7 mouse cellular contexts compared by ENCODE assay signal in genomic region chr4:135964426-135964825, GRCm38 (mm10). TPM values are rescaled to one million over a fixed set of nuclear protein-coding genes. Genes with fewer than 3 reads are reported as not detected.
DNase-seq lines count a peak whose midpoint lies in the region; ATAC-seq and TF ChIP-seq lines count a peak whose summit lies in the region.

No protein-coding gene starts in this region.

- H3K4me3 ChIP-seq in ES-E14 (ENCODE audit: insufficient read depth in 1 of 2, low read depth in 1 of 2, low read length in 2 of 2, poor library complexity in 1 of 2, severe bottlenecking in 1 of 2), result peak overlapping the region; percentile 84 to 100
- H3K4me3 ChIP-seq in hindbrain, embryonic 14.5 days (replicated peaks; ENCODE audit: low read length), result peak overlapping the region; percentile 72
- H3K4me3 ChIP-seq in limb, embryonic 12.5 days (replicated peaks), result peak overlapping the region; percentile 58
- peak overlapping the region; percentile 72 for H3K4me3 ChIP-seq in midbrain, embryonic 11.5 days (ENCODE audit: low read depth, low read length)
- H3K4me3 ChIP-seq in stomach, embryonic 15.5 days (replicated peaks), result peak overlapping the region; percentile 75

- no peaks in the 10 kb centered on the region for H3K27me3 ChIP-seq in hindbrain, embryonic 14.5 days (ENCODE audit: control insufficient read depth, insufficient read depth, low read length)
- H3K27me3 ChIP-seq in limb, embryonic 12.5 days, result no peaks in the 10 kb centered on the region
- no peaks in the 10 kb centered on the region; the same call in 1 of the 2 replicates for H3K27me3 ChIP-seq in midbrain, embryonic 11.5 days (ENCODE audit: control insufficient read depth, insufficient read depth, low read length)
- H3K27me3 ChIP-seq in stomach, embryonic 15.5 days (replicated peaks), result no peaks in the 10 kb centered on the region

- no peak for DNase-seq in ES-E14 (ENCODE audit: low read depth, low spot score)
- peak; percentile 68 for DNase-seq in adrenal gland, postnatal 25 days
- peak; percentile 75 for DNase-seq in fibroblast of lung, adult 2 months (ENCODE audit: low read depth)
- DNase-seq in hindbrain, embryonic 14.5 days (ENCODE audit: low spot score), result no peak
- DNase-seq in midbrain, embryonic 11.5 days (ENCODE audit: low spot score, missing footprints), result no peak

- no peak overlapping the region for H3K27ac ChIP-seq in ES-E14 (ENCODE audit: insufficient read depth, low read depth, low read length, poor library complexity, severe bottlenecking)
- peak overlapping the region; percentile 94; the same call in 1 of the 2 replicates for H3K27ac ChIP-seq in hindbrain, embryonic 14.5 days
- H3K27ac ChIP-seq in limb, embryonic 12.5 days, result peak overlapping the region; percentile 8; the same call in 1 of the 2 replicates
- no peak overlapping the region for H3K27ac ChIP-seq in midbrain, embryonic 11.5 days (ENCODE audit: low read depth, low read length)
- H3K27ac ChIP-seq in stomach, embryonic 15.5 days, result peak overlapping the region; percentile 89

- WGBS in hindbrain, embryonic 14.5 days, result 7% methylated on average over 12 of the region's 12 CpGs
- 8% methylated on average over 12 of the region's 12 CpGs for WGBS in limb, embryonic 12.5 days
- WGBS in midbrain, embryonic 11.5 days, result 3% methylated on average over 12 of the region's 12 CpGs
- WGBS in stomach, embryonic 15.5 days, result under 1% methylated on average over 12 of the region's 12 CpGs

- ATAC-seq in hindbrain, embryonic 14.5 days (ENCODE audit: low FRiP score), result no peak
- no peak for ATAC-seq in limb, embryonic 12.5 days (ENCODE audit: insufficient number of reproducible peaks, insufficient read depth, low FRiP score, low TSS enrichment, low read depth)
- no peak for ATAC-seq in midbrain, embryonic 11.5 days (ENCODE audit: low FRiP score)
- peak; percentile 74 for ATAC-seq in stomach, embryonic 15.5 days (ENCODE audit: insufficient read depth, low FRiP score, low read depth)

- H3K4me1 ChIP-seq in ES-E14 (ENCODE audit: control insufficient read depth in 2 of 2, insufficient read depth in 2 of 2, low read length in 2 of 2, poor library complexity in 1 of 2), result peaks cover 0 to 3% of the 10 kb centered on the region in 2 experiments; a peak in 1 of 4 replicates
- H3K4me1 ChIP-seq in hindbrain, embryonic 14.5 days (replicated peaks; ENCODE audit: control insufficient read depth, insufficient read depth, low read length), result peaks cover 17% of the 10 kb centered on the region
- peaks cover 21% of the 10 kb centered on the region for H3K4me1 ChIP-seq in limb, embryonic 12.5 days (replicated peaks)
- peaks cover 9% of the 10 kb centered on the region for H3K4me1 ChIP-seq in midbrain, embryonic 11.5 days (ENCODE audit: control insufficient read depth, insufficient read depth, low read length)
- H3K4me1 ChIP-seq in stomach, embryonic 15.5 days, result peaks cover 15% of the 10 kb centered on the region

- peak overlapping the region; percentile 73 for H3K9ac ChIP-seq in ES-E14 (ENCODE audit: insufficient read depth, low read depth, low read length, poor library complexity, severe bottlenecking)
- peak overlapping the region; percentile 91 for H3K9ac ChIP-seq in hindbrain, embryonic 14.5 days
- H3K9ac ChIP-seq in limb, embryonic 12.5 days (replicated peaks), result peak overlapping the region; percentile 72
- peak overlapping the region; percentile 72 for H3K9ac ChIP-seq in midbrain, embryonic 11.5 days (ENCODE audit: low read length)
- peak overlapping the region; percentile 90; the same call in 1 of the 2 replicates for H3K9ac ChIP-seq in stomach, embryonic 15.5 days

- no peaks in the 10 kb centered on the region for H3K9me3 ChIP-seq in ES-E14 (ENCODE audit: control insufficient read depth, insufficient read depth, low read depth, low read length)
- H3K9me3 ChIP-seq in hindbrain, embryonic 14.5 days (ENCODE audit: control insufficient read depth, low read length), result no peaks in the 10 kb centered on the region
- no peaks in the 10 kb centered on the region for H3K9me3 ChIP-seq in limb, embryonic 12.5 days
- H3K9me3 ChIP-seq in midbrain, embryonic 11.5 days (ENCODE audit: control insufficient read depth, low read length), result no peaks in the 10 kb centered on the region
- H3K9me3 ChIP-seq in stomach, embryonic 15.5 days, result no peaks in the 10 kb centered on the region

- peak overlapping the region; percentile 92 for H3K4me2 ChIP-seq in hindbrain, embryonic 14.5 days (replicated peaks)
- H3K4me2 ChIP-seq in limb, embryonic 12.5 days, result peak overlapping the region; percentile 89
- H3K4me2 ChIP-seq in midbrain, embryonic 11.5 days, result peak overlapping the region; percentile 89
- peak overlapping the region; percentile 90 for H3K4me2 ChIP-seq in stomach, embryonic 15.5 days

- in situ Hi-C loops in ES-E14 (cut with MboI; ENCODE audit: low sequenced_read_pairs in 2 of 2, unreplicated experiment in 2 of 2), result no loop called here

- H3K36me3 ChIP-seq in ES-E14 (ENCODE audit: control insufficient read depth, insufficient read depth, low read length, poor library complexity, severe bottlenecking), result peaks cover 31% of the 10 kb centered on the region
- H3K36me3 ChIP-seq in hindbrain, embryonic 14.5 days (replicated peaks; ENCODE audit: control insufficient read depth, insufficient read depth), result peaks cover 45% of the 10 kb centered on the region
- peaks cover 61% of the 10 kb centered on the region for H3K36me3 ChIP-seq in limb, embryonic 12.5 days
- peaks cover 16% of the 10 kb centered on the region for H3K36me3 ChIP-seq in midbrain, embryonic 11.5 days (ENCODE audit: control insufficient read depth, insufficient read depth, low read length)
- peaks cover 40% of the 10 kb centered on the region for H3K36me3 ChIP-seq in stomach, embryonic 15.5 days

TF ChIP-seq in ES-E14, 5 proteins besides CTCF, POLR2A, EP300 and RAD21:
- no peak for TF ChIP-seq CHD2 (IDR thresholded peaks at IDR 0.05; ENCODE audit: low read depth, low read length)
- TF ChIP-seq ZC3H11A (IDR thresholded peaks at IDR 0.05; ENCODE audit: borderline replicate concordance, low read depth, low read length), result no peak
TF ChIP-seq in ES-E14: peak in this region for 0.

RNA-seq across cellular contexts. Expression of gene Gale, which starts 0.9 kb away (rescaled TPM):
- 31.1 and 33.0 TPM in 2 replicates for total RNA-seq in ES-E14 (2012; rRNA removed)
- total RNA-seq in adrenal gland, postnatal 25 days (2021), result 13.0 and 15.7 TPM in 2 replicates
- 41.9 and 42.9 TPM in 2 replicates for polyA plus RNA-seq in hindbrain, embryonic 14.5 days (2014; fragmentation: Nextera tagmentation; extraction: Ambion mirVana)
- 32.1 and 33.3 TPM in 2 replicates for polyA plus RNA-seq in limb, embryonic 12.5 days (2016; fragmentation: Nextera tagmentation; extraction: Ambion mirVana)
- polyA plus RNA-seq in midbrain, embryonic 11.5 days (2014; fragmentation: Nextera tagmentation; extraction: Ambion mirVana), result 25.6 and 27.0 TPM in 2 replicates
- polyA plus RNA-seq in stomach, embryonic 15.5 days (2015; fragmentation: Nextera tagmentation; extraction: Ambion mirVana), result 90.9 and 92.1 TPM in 2 replicates

RNA-seq across cellular contexts. Expression of gene Lypla2, which starts 8.0 kb away (rescaled TPM):
- total RNA-seq in ES-E14 (2012; rRNA removed), result 23.8 and 33.0 TPM in 2 replicates
- total RNA-seq in adrenal gland, postnatal 25 days (2021), result 66.4 and 74.3 TPM in 2 replicates
- polyA plus RNA-seq in hindbrain, embryonic 14.5 days (2014; fragmentation: Nextera tagmentation; extraction: Ambion mirVana), result 183 and 191 TPM in 2 replicates
- polyA plus RNA-seq in limb, embryonic 12.5 days (2016; fragmentation: Nextera tagmentation; extraction: Ambion mirVana), result 126 and 127 TPM in 2 replicates
- 136 and 144 TPM in 2 replicates for polyA plus RNA-seq in midbrain, embryonic 11.5 days (2014; fragmentation: Nextera tagmentation; extraction: Ambion mirVana)
- polyA plus RNA-seq in stomach, embryonic 15.5 days (2015; fragmentation: Nextera tagmentation; extraction: Ambion mirVana), result 102 and 105 TPM in 2 replicates

RNA-seq across cellular contexts. Expression of gene Hmgcl, which starts 18.2 kb away (rescaled TPM):
- total RNA-seq in ES-E14 (2012; rRNA removed), result 15.6 and 17.4 TPM in 2 replicates
- total RNA-seq in adrenal gland, postnatal 25 days (2021), result 52.6 and 57.3 TPM in 2 replicates
- polyA plus RNA-seq in hindbrain, embryonic 14.5 days (2014; fragmentation: Nextera tagmentation; extraction: Ambion mirVana), result 60.3 and 63.3 TPM in 2 replicates
- 78.5 and 81.5 TPM in 2 replicates for polyA plus RNA-seq in limb, embryonic 12.5 days (2016; fragmentation: Nextera tagmentation; extraction: Ambion mirVana)
- 55.1 and 62.9 TPM in 2 replicates for polyA plus RNA-seq in midbrain, embryonic 11.5 days (2014; fragmentation: Nextera tagmentation; extraction: Ambion mirVana)
- 88.5 and 90.4 TPM in 2 replicates for polyA plus RNA-seq in stomach, embryonic 15.5 days (2015; fragmentation: Nextera tagmentation; extraction: Ambion mirVana)

RNA-seq across cellular contexts. Expression of gene Pithd1, which starts 22.6 kb away (rescaled TPM):
- 35.3 and 41.6 TPM in 2 replicates for total RNA-seq in ES-E14 (2012; rRNA removed)
- 30.8 and 33.2 TPM in 2 replicates for total RNA-seq in adrenal gland, postnatal 25 days (2021)
- polyA plus RNA-seq in hindbrain, embryonic 14.5 days (2014; fragmentation: Nextera tagmentation; extraction: Ambion mirVana), result 60.7 and 65.5 TPM in 2 replicates
- 64.9 and 69.6 TPM in 2 replicates for polyA plus RNA-seq in limb, embryonic 12.5 days (2016; fragmentation: Nextera tagmentation; extraction: Ambion mirVana)
- 64.8 and 65.8 TPM in 2 replicates for polyA plus RNA-seq in midbrain, embryonic 11.5 days (2014; fragmentation: Nextera tagmentation; extraction: Ambion mirVana)
- polyA plus RNA-seq in stomach, embryonic 15.5 days (2015; fragmentation: Nextera tagmentation; extraction: Ambion mirVana), result 50.3 and 55.1 TPM in 2 replicates

RNA-seq across cellular contexts. Expression of gene Fuca1, which starts 43.9 kb away (rescaled TPM):
- total RNA-seq in ES-E14 (2012; rRNA removed), result 69.8 and 124 TPM in 2 replicates
- total RNA-seq in adrenal gland, postnatal 25 days (2021), result 87.8 and 93.9 TPM in 2 replicates
- polyA plus RNA-seq in hindbrain, embryonic 14.5 days (2014; fragmentation: Nextera tagmentation; extraction: Ambion mirVana), result 68.8 and 72.0 TPM in 2 replicates
- 47.0 and 51.0 TPM in 2 replicates for polyA plus RNA-seq in limb, embryonic 12.5 days (2016; fragmentation: Nextera tagmentation; extraction: Ambion mirVana)
- 43.0 and 48.1 TPM in 2 replicates for polyA plus RNA-seq in midbrain, embryonic 11.5 days (2014; fragmentation: Nextera tagmentation; extraction: Ambion mirVana)
- polyA plus RNA-seq in stomach, embryonic 15.5 days (2015; fragmentation: Nextera tagmentation; extraction: Ambion mirVana), result 93.2 and 96.3 TPM in 2 replicates

Comparison
In these comparisons a context has a peak if more than half of its experiments do, and no peak if none do; other contexts are left out.
1. DNase-seq: peak in adrenal gland, postnatal 25 days (single experiment) and fibroblast of lung, adult 2 months (single experiment); none in ES-E14 (single experiment), hindbrain, embryonic 14.5 days (single experiment) and midbrain, embryonic 11.5 days (single experiment).
2. H3K27ac ChIP-seq: peak in hindbrain, embryonic 14.5 days (single experiment), limb, embryonic 12.5 days (single experiment) and stomach, embryonic 15.5 days (single experiment); none in ES-E14 (single experiment) and midbrain, embryonic 11.5 days (single experiment).
3. Peak in every context shown above with its lines, with median percentiles within 50 percentile points of each other: H3K4me3 ChIP-seq, H3K9ac ChIP-seq and H3K4me2 ChIP-seq.